Mouse (Mus musculus) brown adipose tissue, adult 24 weeks (tissue): ENCODE data around the gene Gm4133. TPM values are rescaled to one million over a fixed set of nuclear protein-coding genes. Genes with fewer than 3 reads are reported as not detected.
"Not testable (repeated sequence)": the region's sequence is repeated elsewhere in the genome, so short reads cannot be mapped to it uniquely, and the experiment has no call there.

ENCODE experiments used
- H3K27ac ChIP-seq: fragments of 200-500 bp; replicated peaks from 2 replicates; pipeline ENCODE4 v1.5.1; 2012; ENCODE audit warnings: low read depth, mild to moderate bottlenecking, low read length
- H3K4me1 ChIP-seq: fragments of 200-500 bp; 2 replicates; pipeline ENCODE4 v1.6.1; 2012; ENCODE audit warnings: low read length, mixed read lengths; ENCODE audit not compliant: control insufficient read depth, insufficient read depth, insufficient read length
- H3K4me3 ChIP-seq: fragments of 200-500 bp; 2 replicates; pipeline ENCODE4 v1.5.1; 2012; ENCODE audit warnings: low read depth, mild to moderate bottlenecking, low read length, moderate library complexity; ENCODE audit not compliant: insufficient read depth
- polyA plus RNA-seq: library from polyadenylated mRNA; stranded (reverse); fragments of >200 nt; gene quantifications from 2 replicates; pipeline ENCODE4 v1.2.4, GENCODE M21; 2012; ENCODE audit not compliant: missing spikeins, insufficient read depth, insufficient read length

Gm4133 gene
- not detected in 2 replicates for polyA plus RNA-seq

GRCm38 (mm10) chr7:20333965-20334364 lies at the start of gene Gm4133:
Gm4133 (minus strand) TSS chr7:20334065.
- H3K27ac ChIP-seq, H3K4me3 ChIP-seq, H3K4me1 ChIP-seq: not testable (repeated sequence)

GRCm38 (mm10) chr7:20375310-20375709 lies 41.4 kb upstream of the Gm4133 start, which contains the start of gene Gm5728:
Gm5728 (minus strand) TSS chr7:20375410.
- H3K4me1 ChIP-seq, H3K4me3 ChIP-seq, H3K27ac ChIP-seq: not testable (repeated sequence)

Other genes starting within 250 kb of the Gm4133 start
- not detected in 2 replicates for gene Vmn1r91, start 234.4 kb downstream of the Gm4133 start, polyA plus RNA-seq
- not detected in 2 replicates for gene Gm16442, start 211.5 kb downstream of the Gm4133 start, polyA plus RNA-seq
- gene Vmn1r93, start 195.0 kb downstream of the Gm4133 start, polyA plus RNA-seq = not detected in 2 replicates
- not detected in 2 replicates for gene Vmn1r94, start 165.7 kb downstream of the Gm4133 start, polyA plus RNA-seq
- not detected in 2 replicates for gene Vmn1r95, start 140.4 kb downstream of the Gm4133 start, polyA plus RNA-seq
- gene Gm6164, start 128.5 kb downstream of the Gm4133 start, polyA plus RNA-seq = not detected in 2 replicates
- gene Gm4498, start 100.2 kb downstream of the Gm4133 start, polyA plus RNA-seq = not detected in 2 replicates
- not detected in 2 replicates for gene Gm5890, start 71.2 kb downstream of the Gm4133 start, polyA plus RNA-seq
- gene Gm5728, start 41.3 kb upstream of the Gm4133 start, polyA plus RNA-seq = not detected in 2 replicates
- gene Vmn1r100, start 83.9 kb upstream of the Gm4133 start, polyA plus RNA-seq = not detected in 2 replicates
- gene Vmn1r101, start 108.5 kb upstream of the Gm4133 start, polyA plus RNA-seq = not detected in 2 replicates
- gene Gm10670, start 140.9 kb upstream of the Gm4133 start, polyA plus RNA-seq = not detected in 2 replicates
- gene Vmn1r103, start 176.5 kb upstream of the Gm4133 start, polyA plus RNA-seq = not detected in 2 replicates
- gene Vmn1r104, start 199.8 kb upstream of the Gm4133 start, polyA plus RNA-seq = not detected in 2 replicates
- gene Gm5726, start 211.7 kb upstream of the Gm4133 start, polyA plus RNA-seq = not detected in 2 replicates
- not detected in 2 replicates for gene Gm4141, start 242.2 kb upstream of the Gm4133 start, polyA plus RNA-seq